Mouse (Mus musculus) intestine, embryonic 14.5 days (tissue): Measurements from ENCODE around the gene Nfu1. TPM values are rescaled to one million over a fixed set of nuclear protein-coding genes. Genes with fewer than 3 reads are reported as not detected.
"Not testable (repeated sequence)": the region's sequence is repeated elsewhere in the genome, so short reads cannot be mapped to it uniquely, and the experiment has no call there.

ENCODE experiments used
- ATAC-seq: fragments of 200-750 bp; cut with Nextera tagmentation; replicated peaks from 2 replicates; pipeline ENCODE4 v1.8.0; 2017; ENCODE audit warnings: low read depth, moderate number of reproducible peaks, moderate TSS enrichment, moderate library complexity; ENCODE audit not compliant: low FRiP score, low TSS enrichment
- DNase-seq: peaks from one replicate; pipeline ENCODE4 v3.0.0-alpha.2; 2018; ENCODE audit warnings: low spot score
- H3K27ac ChIP-seq: fragments of 300-500 bp; sonication (generic); 2 replicates; pipeline ENCODE4 v1.5.1; 2014; ENCODE audit warnings: low read depth, mild to moderate bottlenecking, control low read depth
- H3K27me3 ChIP-seq: fragments of 300-500 bp; sonication (generic); replicated peaks from 2 replicates; pipeline ENCODE4 v1.6.1; 2014; ENCODE audit warnings: low read length, control low read depth; ENCODE audit not compliant: control insufficient read depth, insufficient read depth
- H3K36me3 ChIP-seq: fragments of 300-500 bp; sonication (generic); 2 replicates; pipeline ENCODE4 v1.6.1; 2014; ENCODE audit warnings: low read length, control low read depth; ENCODE audit not compliant: control insufficient read depth, insufficient read depth
- H3K4me1 ChIP-seq: fragments of 300-500 bp; sonication (generic); replicated peaks from 2 replicates; pipeline ENCODE4 v1.6.1; 2014; ENCODE audit warnings: low read length, control low read depth, mixed read lengths; ENCODE audit not compliant: control insufficient read depth, insufficient read depth
- H3K4me2 ChIP-seq: fragments of 300-500 bp; sonication (generic); 2 replicates; pipeline ENCODE4 v1.6.1; 2014; ENCODE audit warnings: low read length
- H3K4me3 ChIP-seq: fragments of 300-500 bp; sonication (generic); 2 replicates; pipeline ENCODE4 v1.5.1; 2014; ENCODE audit warnings: low read depth, low read length, control low read depth, mixed read lengths
- H3K9ac ChIP-seq: fragments of 300-500 bp; sonication (generic); 2 replicates; pipeline ENCODE4 v1.6.1; 2014; ENCODE audit warnings: mild to moderate bottlenecking, low read length
- H3K9me3 ChIP-seq: fragments of 300-500 bp; sonication (generic); 2 replicates; pipeline ENCODE4 v1.6.1; 2016; ENCODE audit warnings: low read length, control low read depth; ENCODE audit not compliant: control insufficient read depth
- WGBS: fragments of 180-500 bp; shearing (Covaris S2); extraction: QIAGEN DNeasy Blood & Tissue Kit; methylation state at CpG from one replicate; pipeline ENCODE4 v1.1.7; 2014; 5-methylcytosine and 5-hydroxymethylcytosine counted together
- polyA plus RNA-seq: library from polyadenylated mRNA; unstranded; fragments of >200 nt; fragmentation: Nextera tagmentation; extraction: Ambion mirVana; gene quantifications from 2 replicates; pipeline ENCODE4 v1.2.1, GENCODE M21; 2014

Nfu1 gene
- polyA plus RNA-seq, 1 experiment from 2014 or later: 94.3 TPM

GRCm38 (mm10) chr6:87044895-87045294, 35.9 kb downstream of the Nfu1 start:
- WGBS: 84% methylated on average over 2 of the region's 2 CpGs
- Histone ChIP-seq H3K4me2 (0 out of 2 replicates have a peak overlapping the region, but pooled peaks have one; percentile 8), H3K4me1 (peaks cover 16% of the 10 kb centered on the region), H3K27ac (no peak overlapping the region), H3K4me3 (no peak overlapping the region), H3K36me3 (peaks cover 16% of the 10 kb centered on the region), H3K9me3 (no peaks in the 10 kb centered on the region), H3K27me3 (no peaks in the 10 kb centered on the region), H3K9ac (no peak overlapping the region)
- ATAC-seq: no peak
- DNase-seq: no peak

DNA sequence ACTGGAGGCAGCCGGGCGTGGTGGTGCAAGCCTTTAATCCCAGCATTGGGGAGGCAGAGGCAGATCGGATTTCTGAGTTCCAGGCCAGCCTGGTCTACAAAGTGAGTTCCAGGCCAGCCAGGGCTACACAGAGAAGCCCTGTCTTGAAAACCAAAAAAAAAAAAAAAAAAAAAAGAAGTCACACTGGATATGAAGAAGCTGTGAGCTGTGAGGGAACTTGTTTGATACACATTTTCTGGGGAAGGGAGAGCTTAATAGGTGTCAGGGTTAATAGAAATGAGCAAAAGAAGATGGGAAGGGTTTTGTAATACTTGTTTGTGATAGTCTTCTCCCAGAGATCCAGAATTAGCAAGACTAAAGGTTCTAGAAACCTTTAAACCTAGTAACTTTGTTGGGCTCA, 36.5 kb downstream of the Nfu1 start:
- WGBS: 79% methylated on average over 3 of the region's 3 CpGs
- Histone ChIP-seq H3K9me3 (no peaks in the 10 kb centered on the region), H3K4me3 (no peak overlapping the region), H3K9ac (no peak overlapping the region), H3K36me3 (peaks cover 16% of the 10 kb centered on the region), H3K4me2 (no peak overlapping the region), H3K27ac (no peak overlapping the region), H3K4me1 (peaks cover 16% of the 10 kb centered on the region), H3K27me3 (no peaks in the 10 kb centered on the region)
- ATAC-seq (no peak), DNase-seq (no peak)

DNA sequence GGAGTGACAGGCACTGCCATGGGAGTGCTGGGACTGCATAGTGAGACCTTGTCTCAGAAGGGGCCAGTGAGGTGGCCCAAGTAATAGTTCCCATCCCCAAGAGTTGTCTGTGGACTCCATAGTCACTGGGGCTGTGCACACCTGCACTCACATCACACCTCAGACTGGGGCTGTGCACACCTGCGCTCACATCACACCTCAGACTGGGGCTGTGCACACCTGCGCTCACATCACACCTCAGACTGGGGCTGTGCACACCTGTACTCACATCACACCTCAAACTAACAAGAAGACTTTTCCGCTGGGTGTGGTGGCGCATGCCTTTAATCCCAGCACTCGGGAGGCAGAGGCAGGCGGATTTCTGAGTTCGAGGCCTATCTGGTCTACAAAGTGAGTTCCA, 39.7 kb downstream of the Nfu1 start:
- WGBS: 94% methylated on average over 7 of the region's 7 CpGs
- not testable (repeated sequence) for DNase-seq, H3K27me3 ChIP-seq, ATAC-seq, H3K4me2 ChIP-seq, H3K27ac ChIP-seq, H3K9me3 ChIP-seq, H3K4me3 ChIP-seq, H3K9ac ChIP-seq
- peaks cover 12% of the 10 kb centered on the region for H3K4me1 ChIP-seq
- H3K36me3 ChIP-seq: peaks cover 46% of the 10 kb centered on the region

GRCm38 (mm10) chr6:87051886-87052425, 42.9 kb downstream of the Nfu1 start:
- peaks cover 76% of the 10 kb centered on the region for H3K36me3 ChIP-seq
- no peak for ATAC-seq
- no peak for DNase-seq
- H3K4me1 ChIP-seq: no peaks in the 10 kb centered on the region
- H3K4me3 ChIP-seq: no peak overlapping the region
- 93% methylated on average over 10 of the region's 10 CpGs for WGBS
- H3K4me2 ChIP-seq: no peak overlapping the region
- no peak overlapping the region for H3K9ac ChIP-seq
- no peaks in the 10 kb centered on the region for H3K9me3 ChIP-seq
- no peak overlapping the region for H3K27ac ChIP-seq
- H3K27me3 ChIP-seq: no peaks in the 10 kb centered on the region

GRCm38 (mm10) chr6:87054193-87054592, 45.2 kb downstream of the Nfu1 start:
- Histone ChIP-seq H3K4me1 (no peaks in the 10 kb centered on the region), H3K4me2 (no peak overlapping the region), H3K9me3 (no peaks in the 10 kb centered on the region), H3K27me3 (no peaks in the 10 kb centered on the region), H3K4me3 (no peak overlapping the region), H3K27ac (no peak overlapping the region), H3K36me3 (peaks cover 82% of the 10 kb centered on the region), H3K9ac (no peak overlapping the region)
- DNase-seq (no peak), ATAC-seq (no peak)
- WGBS: 94% methylated on average over 8 of the region's 8 CpGs

DNA sequence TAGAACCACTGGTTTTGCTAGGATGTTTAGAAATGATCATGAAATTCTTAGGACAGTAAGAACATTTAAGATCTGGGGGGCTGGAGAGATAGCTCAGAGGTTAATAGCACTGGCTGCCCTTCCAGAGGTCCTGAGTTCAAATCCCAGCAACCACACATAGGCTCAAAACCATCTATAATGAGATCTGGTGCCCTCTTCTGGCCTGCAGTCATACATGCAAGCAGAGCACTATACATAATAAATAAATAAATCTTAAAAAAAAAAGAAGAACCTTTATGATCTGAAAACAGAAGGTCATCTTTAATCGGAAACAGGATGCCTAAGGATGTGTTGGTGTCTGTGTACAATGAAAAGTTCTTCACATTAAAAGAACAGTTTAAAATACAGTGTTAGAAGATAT, 50.7 kb downstream of the Nfu1 start:
- Histone ChIP-seq H3K4me2 (no peak overlapping the region), H3K9ac (no peak overlapping the region), H3K27ac (no peak overlapping the region), H3K4me3 (no peak overlapping the region), H3K36me3 (peaks cover 96% of the 10 kb centered on the region), H3K27me3 (no peaks in the 10 kb centered on the region), H3K4me1 (no peaks in the 10 kb centered on the region), H3K9me3 (no peaks in the 10 kb centered on the region)
- WGBS: 96% methylated on average over 1 of the region's 1 CpGs
- DNase-seq (no peak), ATAC-seq (no peak)

GRCm38 (mm10) chr6:87063586-87063985, 54.5 kb downstream of the Nfu1 start:
- Histone ChIP-seq H3K4me2 (no peak overlapping the region), H3K9me3 (no peaks in the 10 kb centered on the region), H3K4me1 (no peaks in the 10 kb centered on the region), H3K27me3 (no peaks in the 10 kb centered on the region), H3K27ac (no peak overlapping the region), H3K4me3 (no peak overlapping the region), H3K36me3 (peaks cover 95% of the 10 kb centered on the region), H3K9ac (no peak overlapping the region)
- WGBS: 97% methylated on average over 4 of the region's 4 CpGs
- DNase-seq: no peak
- ATAC-seq: no peak

GRCm38 (mm10) chr6:87068209-87068608, 59.2 kb downstream of the Nfu1 start:
- 92% methylated on average over 2 of the region's 2 CpGs for WGBS
- Histone ChIP-seq H3K4me2 (no peak overlapping the region), H3K9me3 (no peaks in the 10 kb centered on the region), H3K4me3 (no peak overlapping the region), H3K36me3 (peaks cover 91% of the 10 kb centered on the region), H3K9ac (no peak overlapping the region), H3K27ac (no peak overlapping the region), H3K27me3 (no peaks in the 10 kb centered on the region), H3K4me1 (no peaks in the 10 kb centered on the region)
- ATAC-seq: no peak
- no peak for DNase-seq

GRCm38 (mm10) chr6:87069195-87069900, 60.3 kb downstream of the Nfu1 start:
- Histone ChIP-seq H3K4me3 (no peak overlapping the region), H3K9me3 (no peaks in the 10 kb centered on the region), H3K4me1 (no peaks in the 10 kb centered on the region), H3K36me3 (peaks cover 90% of the 10 kb centered on the region), H3K4me2 (no peak overlapping the region), H3K27me3 (no peaks in the 10 kb centered on the region), H3K27ac (no peak overlapping the region), H3K9ac (no peak overlapping the region)
- WGBS: 58% methylated on average over 7 of the region's 7 CpGs
- DNase-seq (peak; percentile 49), ATAC-seq (no peak)
